Mouse (Mus musculus) heart, postnatal 0 days (tissue): ENCODE results near the gene Lama4. TPM values are rescaled to one million over a fixed set of nuclear protein-coding genes. Genes with fewer than 3 reads are reported as not detected.

Experiments used
- ATAC-seq: fragments of 200-750 bp; cut with Nextera tagmentation; 2 replicates; pipeline ENCODE4 v1.8.0; 2017; ENCODE audit warnings: low read depth, moderate number of reproducible peaks, moderate library complexity; ENCODE audit not compliant: insufficient read depth
- DNase-seq: peaks from one replicate; pipeline ENCODE4 v3.0.0-alpha.2; 2016; ENCODE audit warnings: low spot score
- H3K27ac ChIP-seq: fragments of 300-500 bp; sonication (generic); 2 replicates; pipeline ENCODE4 v1.5.1; 2014; ENCODE audit warnings: low read depth, mild to moderate bottlenecking
- H3K27me3 ChIP-seq: fragments of 300-500 bp; sonication (generic); 2 replicates; pipeline ENCODE4 v1.6.1; 2014; ENCODE audit warnings: low read length, mixed read lengths; ENCODE audit not compliant: control insufficient read depth, insufficient read depth
- H3K36me3 ChIP-seq: fragments of 300-500 bp; sonication (generic); replicated peaks from 2 replicates; pipeline ENCODE4 v1.6.1; 2014; ENCODE audit warnings: low read length, mixed read lengths; ENCODE audit not compliant: control insufficient read depth, insufficient read depth
- H3K4me1 ChIP-seq: fragments of 300-500 bp; sonication (generic); 2 replicates; pipeline ENCODE4 v1.6.1; 2014; ENCODE audit warnings: antibody characterized with exemption; ENCODE audit not compliant: control insufficient read depth, insufficient read depth
- H3K4me2 ChIP-seq: fragments of 300-500 bp; sonication (generic); 2 replicates; pipeline ENCODE4 v1.6.1; 2014; ENCODE audit warnings: low read depth, mild to moderate bottlenecking, low read length, moderate library complexity
- H3K4me3 ChIP-seq: fragments of 300-500 bp; sonication (generic); 2 replicates; pipeline ENCODE4 v1.5.1; 2014; ENCODE audit warnings: low read depth, low read length
- H3K9ac ChIP-seq: fragments of 300-500 bp; sonication (generic); replicated peaks from 2 replicates; pipeline ENCODE4 v1.6.1; 2014; ENCODE audit warnings: low read depth, low read length, mixed read lengths
- H3K9me3 ChIP-seq: fragments of 300-500 bp; sonication (generic); replicated peaks from 2 replicates; pipeline ENCODE4 v1.6.1; 2016; ENCODE audit warnings: low read length; ENCODE audit not compliant: control insufficient read depth
- CTCF ChIP-seq: IDR thresholded peaks from 2 replicates; pipeline ENCODE4 v1.5.1; 2016; ENCODE audit warnings: antibody characterized with exemption, control low read depth, low read depth
- EP300 ChIP-seq: IDR thresholded peaks from 2 replicates; pipeline ENCODE4 v1.6.1; 2016; ENCODE audit warnings: antibody characterized with exemption, low read depth
- whole genome bisulfite sequencing: fragments of 180-500 bp; shearing (Covaris S2); extraction: QIAGEN DNeasy Blood & Tissue Kit; methylation state at CpG from one replicate; pipeline ENCODE4 v1.1.7; 2014; 5-methylcytosine and 5-hydroxymethylcytosine counted together
- polyA plus RNA-seq: library from polyadenylated mRNA; unstranded; fragments of >200 nt; fragmentation: Nextera tagmentation; extraction: Ambion mirVana; gene quantifications from 2 replicates; pipeline ENCODE4 v1.2.1, GENCODE M21; 2015
- total RNA-seq: library from RNA; depleted of rRNA; stranded (reverse); fragments of >200 nt; gene quantifications from 2 replicates; pipeline ENCODE4 v1.2.3, GENCODE M21; 2014; ENCODE audit warnings: low replicate concordance

Lama4 gene
- total and polyA plus RNA-seq, 2 experiments from 2014 or later = 72.2 to 120 TPM

DNA sequence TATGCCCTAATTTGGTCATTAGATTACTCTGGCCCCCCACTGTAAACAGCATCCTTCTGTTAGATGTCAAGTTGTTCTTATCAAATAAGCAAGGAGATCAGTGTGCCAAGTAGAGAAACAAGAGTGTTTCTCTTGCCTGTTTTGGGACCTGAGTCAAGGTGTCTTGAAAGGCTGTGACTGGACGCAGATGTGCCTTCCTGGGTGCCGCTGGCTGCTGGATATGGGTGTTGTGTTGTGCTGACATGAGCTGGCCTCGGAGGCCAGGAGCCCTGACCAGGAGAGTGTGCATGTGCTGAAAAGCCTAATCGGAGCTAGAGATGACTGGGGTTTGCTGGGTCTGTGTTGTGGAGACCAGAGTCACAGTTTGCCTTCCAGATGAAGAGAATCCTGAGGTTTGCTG lies 100.7 kb downstream of the Lama4 start:
- 59% methylated on average over 4 of the region's 4 CpGs for WGBS
- peaks cover 51% of the 10 kb centered on the region for H3K36me3 ChIP-seq
- no peak for ATAC-seq

DNA sequence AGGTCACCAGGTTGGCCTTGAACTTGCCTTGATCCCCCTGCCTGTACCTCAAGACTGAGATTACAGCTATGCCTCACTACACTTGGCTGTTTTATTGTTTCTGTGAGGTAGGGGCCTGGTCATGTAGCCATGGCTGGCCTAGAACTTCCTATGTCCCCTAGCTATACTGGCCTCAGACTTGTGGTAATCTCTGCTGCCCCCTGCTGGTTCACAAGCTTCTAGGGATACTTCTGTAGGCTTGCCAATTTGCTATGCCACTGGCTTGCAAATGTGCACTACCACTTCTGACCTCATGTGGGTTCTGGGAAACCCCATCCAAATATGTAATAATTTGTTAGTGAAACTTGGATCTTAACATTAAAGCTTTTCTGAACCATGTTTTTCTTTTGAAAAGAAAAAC lies 101.6 kb downstream of the Lama4 start:
- Histone ChIP-seq H3K4me3 (no peak overlapping the region), H3K36me3 (peaks cover 50% of the 10 kb centered on the region), H3K4me1 (no peaks in the 10 kb centered on the region), H3K27me3 (no peaks in the 10 kb centered on the region), H3K4me2 (no peak overlapping the region), H3K9me3 (no peaks in the 10 kb centered on the region), H3K27ac (no peak overlapping the region), H3K9ac (no peak overlapping the region)
- peak; percentile 91 for DNase-seq
- TF ChIP-seq CTCF = peak; percentile 81
- no peak for TF ChIP-seq EP300
- ATAC-seq = peak; percentile 89

More for the DNA sequence above, 100.7 kb downstream of the Lama4 start:
- Histone ChIP-seq H3K9ac (no peak overlapping the region), H3K4me2 (no peak overlapping the region), H3K27me3 (no peaks in the 10 kb centered on the region), H3K4me3 (no peak overlapping the region), H3K4me1 (no peaks in the 10 kb centered on the region), H3K27ac (no peak overlapping the region), H3K9me3 (no peaks in the 10 kb centered on the region)
- DNase-seq = no peak
- TF ChIP-seq CTCF (no peak), EP300 (no peak)

GRCm38 (mm10) chr10:39072048-39072447 lies 106.7 kb downstream of the Lama4 start:
- Histone ChIP-seq H3K9ac (no peak overlapping the region), H3K27me3 (no peaks in the 10 kb centered on the region), H3K36me3 (peaks cover 77% of the 10 kb centered on the region), H3K9me3 (no peaks in the 10 kb centered on the region), H3K27ac (no peak overlapping the region), H3K4me3 (no peak overlapping the region), H3K4me2 (no peak overlapping the region), H3K4me1 (no peaks in the 10 kb centered on the region)
- ATAC-seq (no peak), DNase-seq (no peak)
- WGBS = 88% methylated on average over 4 of the region's 4 CpGs
- TF ChIP-seq EP300 (no peak), CTCF (no peak)

GRCm38 (mm10) chr10:39096981-39097380 lies 131.7 kb downstream of the Lama4 start:
- peaks cover 60% of the 10 kb centered on the region for H3K36me3 ChIP-seq
- no peak overlapping the region for H3K4me3 ChIP-seq
- no peaks in the 10 kb centered on the region for H3K27me3 ChIP-seq
- no peaks in the 10 kb centered on the region for H3K4me1 ChIP-seq
- TF ChIP-seq CTCF = peak; percentile 49
- no peak for TF ChIP-seq EP300
- DNase-seq (no peak), ATAC-seq (no peak)
- H3K9ac ChIP-seq = no peak overlapping the region
- WGBS = 71% methylated on average over 9 of the region's 9 CpGs
- no peak overlapping the region for H3K27ac ChIP-seq
- no peaks in the 10 kb centered on the region for H3K9me3 ChIP-seq
- no peak overlapping the region for H3K4me2 ChIP-seq

- H3K27me3 ChIP-seq = no peaks in the 10 kb centered on the region
- no peak overlapping the region for H3K4me2 ChIP-seq
- 91% methylated on average over 10 of the region's 10 CpGs for WGBS
- H3K4me1 ChIP-seq = no peaks in the 10 kb centered on the region
- DNase-seq (no peak), ATAC-seq (no peak)
- H3K36me3 ChIP-seq = peaks cover 69% of the 10 kb centered on the region
- no peak overlapping the region for H3K9ac ChIP-seq
- no peak overlapping the region for H3K27ac ChIP-seq
- no peaks in the 10 kb centered on the region for H3K9me3 ChIP-seq
- TF ChIP-seq EP300 (no peak), CTCF (no peak)
- H3K4me3 ChIP-seq = no peak overlapping the region
Observed at GRCm38 (mm10) chr10:39098746-39099145, 133.4 kb downstream of the Lama4 start.

DNA sequence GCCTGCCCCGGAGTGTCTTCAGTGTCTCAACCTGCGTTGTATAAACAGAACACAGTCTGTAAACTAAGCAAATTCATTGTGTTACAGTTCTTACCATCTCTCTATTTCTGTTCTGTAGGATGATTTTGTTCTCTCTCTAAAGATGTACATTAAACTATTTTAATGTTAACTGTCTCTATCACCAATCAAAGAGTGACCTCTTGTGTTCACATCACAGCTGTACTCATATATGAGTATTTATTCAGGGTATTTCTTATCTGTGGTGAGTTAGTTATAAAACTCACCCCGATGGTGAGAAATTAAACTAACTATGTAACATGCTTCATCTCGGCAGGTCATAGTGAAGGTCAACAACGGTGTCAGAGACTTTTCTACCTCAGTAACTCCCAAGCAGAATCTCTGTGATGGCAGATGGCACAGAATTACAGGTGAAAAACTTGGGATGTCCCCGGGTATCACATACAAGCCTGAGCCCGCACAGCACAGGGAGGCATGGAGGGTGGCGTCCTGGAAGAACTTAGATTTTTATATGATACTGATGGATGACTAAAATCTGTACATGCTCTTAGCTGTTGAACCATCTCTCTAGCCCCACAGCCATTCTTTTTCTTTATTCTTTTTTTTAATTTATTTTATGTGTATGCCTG lies 139.6 kb downstream of the Lama4 start:
- no peaks in the 10 kb centered on the region for H3K27me3 ChIP-seq
- 91% methylated on average over 8 of the region's 8 CpGs for WGBS
- no peak for DNase-seq

More for the DNA sequence above, 139.6 kb downstream of the Lama4 start:
- Histone ChIP-seq H3K4me2 (no peak overlapping the region), H3K27ac (no peak overlapping the region), H3K36me3 (peaks cover 70% of the 10 kb centered on the region), H3K4me1 (no peaks in the 10 kb centered on the region), H3K4me3 (no peak overlapping the region), H3K9me3 (no peaks in the 10 kb centered on the region), H3K9ac (no peak overlapping the region)
- no peak for TF ChIP-seq CTCF
- TF ChIP-seq EP300 = no peak
- ATAC-seq = no peak
